Mouse (Mus musculus) ovary, adult 2 months (tissue): ENCODE data around the gene Gjb1. TPM values are rescaled to one million over a fixed set of nuclear protein-coding genes. Genes with fewer than 3 reads are reported as not detected.

Experiments
- polyA plus RNA-seq: library from polyadenylated mRNA; depleted of rRNA; stranded (reverse); fragments of >200 nt; gene quantifications from 2 replicates; pipeline ENCODE4 v1.2.3, GENCODE M21; 2012; rRNA removed

Gjb1 gene
- polyA plus RNA-seq: 4.3 and 4.8 TPM in 2 replicates

DNA sequence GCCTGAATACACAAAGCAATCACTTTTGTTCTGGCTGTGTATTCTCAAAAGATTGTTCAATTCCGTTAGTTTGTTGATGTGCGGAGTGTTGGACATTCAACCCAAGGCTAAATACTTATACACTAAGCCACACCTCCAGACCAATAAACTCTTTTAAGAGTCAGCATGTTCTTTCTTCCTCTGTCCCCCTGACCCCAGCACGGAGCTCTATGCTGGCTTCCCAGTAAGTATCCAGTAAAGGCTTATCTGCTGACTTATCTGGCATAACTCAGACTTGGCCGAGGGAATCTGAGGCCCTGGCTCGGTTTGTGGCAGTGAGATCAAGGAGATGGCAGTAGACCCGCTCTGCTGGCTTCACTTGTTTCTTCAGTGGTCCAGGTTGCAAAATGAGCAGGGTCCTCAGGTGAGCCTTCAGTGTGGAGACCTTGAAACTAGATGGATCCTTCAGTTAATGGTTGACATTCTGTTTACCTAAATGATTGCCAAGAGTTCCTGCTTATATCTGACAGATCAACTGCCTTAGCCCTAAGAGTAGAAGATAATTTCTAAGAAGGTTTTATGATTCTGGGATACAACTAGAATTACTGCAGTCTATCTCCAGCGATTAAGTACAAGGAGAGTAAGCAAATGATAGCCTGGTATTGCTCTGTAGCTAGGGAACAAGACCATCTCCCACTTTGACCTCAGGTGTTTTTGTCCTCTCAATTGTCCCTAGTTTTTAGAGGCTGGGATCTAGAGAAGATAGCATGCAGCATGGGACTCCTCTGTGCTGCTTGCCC, at the start of gene Gjb1:
Gene Gjb1, plus strand, starts transcription at position 189 of the 779 bp plus-strand sequence.

GRCm38 (mm10) chrX:101420700-101421095, 44.5 kb downstream of the Gjb1 start, which contains the start of gene Zmym3:
Zmym3 (minus strand) TSS chrX:101420849.

GRCm38 (mm10) chrX:101429142-101429949, 53.2 kb downstream of the Gjb1 start, which contains the start of gene Nono:
Nono (plus strand) TSS chrX:101429318.

Other genes starting within 250 kb of the Gjb1 start
- gene Snx12, start 153.8 kb upstream of the Gjb1 start, polyA plus RNA-seq: 10.1 and 11.9 TPM in 2 replicates
- 47.3 and 51.5 TPM in 2 replicates for gene Foxo4, start 121.8 kb upstream of the Gjb1 start, polyA plus RNA-seq
- gene Gm614, start 112.4 kb upstream of the Gjb1 start, polyA plus RNA-seq: not detected in 2 replicates
- gene Il2rg, start 108.1 kb upstream of the Gjb1 start, polyA plus RNA-seq: 5.0 and 6.7 TPM in 2 replicates
- gene Gm20489, start 107.4 kb upstream of the Gjb1 start, polyA plus RNA-seq: not detected in 2 replicates
- 105 and 201 TPM in 2 replicates for gene Med12, start 102.3 kb upstream of the Gjb1 start, polyA plus RNA-seq
- gene Nlgn3, start 77.2 kb upstream of the Gjb1 start, polyA plus RNA-seq: 0.42 and 0.56 TPM in 2 replicates
- 83.2 and 114 TPM in 2 replicates for gene Zmym3, start 44.5 kb downstream of the Gjb1 start, polyA plus RNA-seq
- 116 and 152 TPM in 2 replicates for gene Nono, start 52.9 kb downstream of the Gjb1 start, polyA plus RNA-seq
- gene Itgb1bp2, start 72.7 kb downstream of the Gjb1 start, polyA plus RNA-seq: 0.23 TPM in 1 of 2 replicates, not detected in the other
- gene Taf1, start 156.4 kb downstream of the Gjb1 start, polyA plus RNA-seq: 1.1 and 1.3 TPM in 2 replicates